ENCODE assay signal across 20 mouse cellular contexts in genomic region chr11:43703552-43703951, GRCm38 (mm10). TPM values are rescaled to one million over a fixed set of nuclear protein-coding genes. Genes with fewer than 3 reads are reported as not detected.
DNase-seq lines count a peak whose midpoint lies in the region; ATAC-seq and TF ChIP-seq lines count a peak whose summit lies in the region.
"Had no signal": no experiment of that assay in that cellular context is flagged by ENCODE, and none has a peak within 500 bp of the region (broad histone marks: within the 10 kb centered on the region; RNA-seq: fewer than 3 reads in every experiment).

No protein-coding gene starts in this region.

- H3K27me3 ChIP-seq in heart, adult 2 months (ENCODE audit: control insufficient read depth, insufficient read depth, low read length), result no peaks in the 10 kb centered on the region
- H3K27me3 ChIP-seq in lung, postnatal 0 days (replicated peaks; ENCODE audit: insufficient read depth, low read length), result no peaks in the 10 kb centered on the region
- H3K27me3 ChIP-seq in liver, embryonic 11.5 days (replicated peaks; ENCODE audit: control insufficient read depth, insufficient read depth, low read length), result no peaks in the 10 kb centered on the region
- H3K27me3 ChIP-seq: embryonic facial prominence, embryonic 13.5 days; limb, embryonic 12.5 days; midbrain, embryonic 13.5 days; stomach, embryonic 15.5 days had no signal

- H3K9me3 ChIP-seq in lung, postnatal 0 days (ENCODE audit: low read length), result no peaks in the 10 kb centered on the region
- no peaks in the 10 kb centered on the region for H3K9me3 ChIP-seq in liver, embryonic 11.5 days (ENCODE audit: control insufficient read depth, low read length)
- H3K9me3 ChIP-seq: embryonic facial prominence, embryonic 13.5 days; forebrain, embryonic 10.5 days; limb, embryonic 12.5 days; midbrain, embryonic 13.5 days; stomach, embryonic 15.5 days had no signal

- no peak overlapping the region for H3K4me3 ChIP-seq in heart, adult 2 months
- H3K4me3 ChIP-seq in bone marrow macrophage, adult 2 months (ENCODE audit: insufficient read depth, low read length), result no peak overlapping the region
- no peak overlapping the region for H3K4me3 ChIP-seq in lung, postnatal 0 days (ENCODE audit: low read depth, low read length)
- H3K4me3 ChIP-seq in liver, embryonic 11.5 days (ENCODE audit: low read depth, low read length), result no peak overlapping the region
- H3K4me3 ChIP-seq: embryonic facial prominence, embryonic 13.5 days; forebrain, embryonic 10.5 days; limb, embryonic 12.5 days; midbrain, embryonic 13.5 days; stomach, embryonic 15.5 days had no signal

- 45% methylated on average over 1 of the region's 1 CpGs for WGBS in heart, adult 2 months
- 63% methylated on average over 1 of the region's 1 CpGs for WGBS in lung, postnatal 0 days
- WGBS in liver, embryonic 11.5 days, result 80% methylated on average over 1 of the region's 1 CpGs

- no peak for DNase-seq in heart, adult 2 months
- no peak for DNase-seq in heart, postnatal 25 days (ENCODE audit: low spot score)
- DNase-seq in 3134 (ENCODE audit: extremely low read depth, insufficient read length, low spot score), result peak; percentile 61
- DNase-seq in 416B (ENCODE audit: low read depth), result peak; percentile 91
- no peak for DNase-seq in left cerebral cortex, postnatal 36 days (ENCODE audit: low spot score in 2 of 2)
- no peak for DNase-seq in lung, postnatal 0 days (ENCODE audit: low spot score)
- DNase-seq in liver, embryonic 11.5 days (ENCODE audit: low spot score), result no peak
- DNase-seq: cerebellum, adult 18-20 months; kidney, adult 9 months; kidney, postnatal 4 days; layer of hippocampus, postnatal 36 days; right cerebral cortex, adult 18-20 months; spleen, adult 18-20 months had no signal

- H3K27ac ChIP-seq in heart, adult 2 months, result peak overlapping the region; percentile 47
- H3K27ac ChIP-seq in bone marrow macrophage, adult 2 months (ENCODE audit: insufficient read depth, low read depth, low read length), result peak overlapping the region; percentile 23; the same call in 1 of the 2 replicates
- no peak overlapping the region for H3K27ac ChIP-seq in lung, postnatal 0 days (ENCODE audit: low read length)
- no peak overlapping the region for H3K27ac ChIP-seq in liver, embryonic 11.5 days (ENCODE audit: low read depth, low read length)
- H3K27ac ChIP-seq: embryonic facial prominence, embryonic 13.5 days; forebrain, embryonic 10.5 days; limb, embryonic 12.5 days; midbrain, embryonic 13.5 days; stomach, embryonic 15.5 days had no signal

- TF ChIP-seq EP300 in heart, adult 2 months (IDR thresholded peaks at IDR 0.05; ENCODE audit: insufficient read depth, low read depth, low read length), result no peak
- TF ChIP-seq EP300 in lung, postnatal 0 days (IDR thresholded peaks at IDR 0.05), result no peak

- peaks cover 9% of the 10 kb centered on the region for H3K36me3 ChIP-seq in heart, adult 2 months (ENCODE audit: control insufficient read depth, insufficient read depth, low read length)
- H3K36me3 ChIP-seq in lung, postnatal 0 days (ENCODE audit: insufficient read depth, low read length), result peaks cover 9% of the 10 kb centered on the region; the same call in 1 of the 2 replicates
- peaks cover 24% of the 10 kb centered on the region; the same call in 1 of the 2 replicates for H3K36me3 ChIP-seq in liver, embryonic 11.5 days (ENCODE audit: control insufficient read depth, insufficient read depth, low read length)

- H3K4me2 ChIP-seq in lung, postnatal 0 days (replicated peaks; ENCODE audit: low read depth, low read length), result no peak overlapping the region
- no peak overlapping the region for H3K4me2 ChIP-seq in liver, embryonic 11.5 days
- H3K4me2 ChIP-seq: embryonic facial prominence, embryonic 13.5 days; limb, embryonic 12.5 days; midbrain, embryonic 13.5 days; stomach, embryonic 15.5 days had no signal

- no peak for TF ChIP-seq POLR2A in heart, adult 2 months (IDR thresholded peaks at IDR 0.05; ENCODE audit: insufficient read depth, low read depth, low read length)
- TF ChIP-seq POLR2A in bone marrow macrophage, adult 2 months (IDR thresholded peaks at IDR 0.05; ENCODE audit: borderline replicate concordance, low read depth, low read length), result no peak

- no peak for TF ChIP-seq CTCF in heart, adult 2 months (IDR thresholded peaks at IDR 0.05)
- no peak for TF ChIP-seq CTCF in bone marrow macrophage, adult 2 months (IDR thresholded peaks at IDR 0.05; ENCODE audit: low read depth, low read length)
- TF ChIP-seq CTCF in lung, postnatal 0 days (IDR thresholded peaks at IDR 0.05), result no peak

- H3K79me2 ChIP-seq in heart, adult 2 months (replicated peaks; ENCODE audit: control insufficient read depth, insufficient read depth, low read length), result 0 out of 2 replicates have a peak, but pooled peaks cover 1% of the 10 kb centered on the region

- H3K9ac ChIP-seq in heart, adult 2 months (ENCODE audit: low read depth, low read length), result no peak overlapping the region
- H3K9ac ChIP-seq in lung, postnatal 0 days (replicated peaks; ENCODE audit: low read depth), result no peak overlapping the region
- H3K9ac ChIP-seq in liver, embryonic 11.5 days (ENCODE audit: low read depth, low read length), result no peak overlapping the region
- H3K9ac ChIP-seq: embryonic facial prominence, embryonic 13.5 days; limb, embryonic 12.5 days; midbrain, embryonic 13.5 days; stomach, embryonic 15.5 days had no signal

- H3K4me1 ChIP-seq in heart, adult 2 months (ENCODE audit: control insufficient read depth, insufficient read depth, low read length), result peaks cover 3% of the 10 kb centered on the region
- peaks cover 16% of the 10 kb centered on the region for H3K4me1 ChIP-seq in bone marrow macrophage, adult 2 months (ENCODE audit: control insufficient read depth, insufficient read depth, low read length)
- H3K4me1 ChIP-seq in lung, postnatal 0 days (ENCODE audit: insufficient read depth, low read depth, low read length), result no peaks in the 10 kb centered on the region
- H3K4me1 ChIP-seq in liver, embryonic 11.5 days (replicated peaks; ENCODE audit: control insufficient read depth, insufficient read depth, low read length), result no peaks in the 10 kb centered on the region
- H3K4me1 ChIP-seq: forebrain, embryonic 10.5 days; limb, embryonic 12.5 days; midbrain, embryonic 13.5 days; stomach, embryonic 15.5 days had no signal

- intact Hi-C loops in heart, adult 2 months (cut with DNase I), result no loop called here
- intact Hi-C loops in heart, postnatal 25 days (cut with DNase I), result no loop called here
- intact Hi-C loops in left cerebral cortex, postnatal 36 days (cut with DNase I), result no loop called here

- ATAC-seq in lung, postnatal 0 days, result no peak
- ATAC-seq in liver, embryonic 11.5 days (replicated peaks; ENCODE audit: low FRiP score), result no peak
- ATAC-seq: hindbrain, embryonic 16.5 days; midbrain, embryonic 13.5 days had no signal

RNA-seq across cellular contexts. Expression of gene Pwwp2a, which starts 21.8 kb away (rescaled TPM):
- 10 to 100 TPM; 16.8 to 18.3 TPM for total RNA-seq in heart, adult 2 months (2021)
- 7.4 and 12.1 TPM in 2 replicates for polyA plus RNA-seq in heart, adult 2 months (2012; rRNA removed)
- 10 to 100 TPM; 18.9 to 20.9 TPM for total RNA-seq in heart, postnatal 25 days (2021)
- polyA plus RNA-seq in bone marrow macrophage, adult 2 months (2012; ENCODE audit: insufficient read depth, insufficient read length, missing spikeins), result 35.4 and 36.2 TPM in 2 replicates
- total RNA-seq in left cerebral cortex, postnatal 36 days (2021), result 10 to 100 TPM; 56.5 to 62.4 TPM
- polyA plus RNA-seq in lung, postnatal 0 days (2015; fragmentation: Nextera tagmentation; extraction: Ambion mirVana), result 14.2 and 17.0 TPM in 2 replicates
- polyA plus RNA-seq in liver, embryonic 11.5 days (2014; fragmentation: Nextera tagmentation; extraction: Ambion mirVana), result 26.1 and 30.3 TPM in 2 replicates

RNA-seq across cellular contexts. Expression of gene Ttc1, which starts 44.3 kb away (rescaled TPM):
- total RNA-seq in heart, adult 2 months (2021), result 10 to 100 TPM; 47.5 to 56.3 TPM
- 15.3 and 21.8 TPM in 2 replicates for polyA plus RNA-seq in heart, adult 2 months (2012; rRNA removed)
- total RNA-seq in heart, postnatal 25 days (2021), result 10 to 100 TPM; 47.5 to 47.9 TPM
- polyA plus RNA-seq in bone marrow macrophage, adult 2 months (2012; ENCODE audit: insufficient read depth, insufficient read length, missing spikeins), result 41.5 and 42.4 TPM in 2 replicates
- 10 to 100 TPM; 52.5 to 64.3 TPM for total RNA-seq in left cerebral cortex, postnatal 36 days (2021)
- 53.2 TPM in 2 replicates for polyA plus RNA-seq in lung, postnatal 0 days (2015; fragmentation: Nextera tagmentation; extraction: Ambion mirVana)
- 75.4 and 76.1 TPM in 2 replicates for polyA plus RNA-seq in liver, embryonic 11.5 days (2014; fragmentation: Nextera tagmentation; extraction: Ambion mirVana)

Comparison
In these comparisons a context has a peak if more than half of its experiments do, and no peak if none do; other contexts are left out.
1. DNase-seq: peak in 3134 (single experiment) and 416B (single experiment); none in heart, adult 2 months (0 of 2), heart, postnatal 25 days (single experiment), left cerebral cortex, postnatal 36 days (0 of 2), lung, postnatal 0 days (single experiment) and liver, embryonic 11.5 days (single experiment).
2. H3K27ac ChIP-seq: peak in heart, adult 2 months (single experiment) and bone marrow macrophage, adult 2 months (single experiment); none in lung, postnatal 0 days (single experiment) and liver, embryonic 11.5 days (single experiment).